Mouse (Mus musculus): Measurements from ENCODE around the gene Atp5l. TPM values are rescaled to one million over a fixed set of nuclear protein-coding genes. Genes with fewer than 3 reads are reported as not detected.
"Not testable (repeated sequence)": the region's sequence is repeated elsewhere in the genome, so short reads cannot be mapped to it uniquely, and the experiment has no call there.

Gene Atp5l
- 989 and 996 TPM in 2 replicates for polyA plus RNA-seq (2012; rRNA removed)

- Histone ChIP-seq H3K4me1 (ENCODE audit: control insufficient read depth, insufficient read depth, low read length) (no peaks in the 10 kb centered on the region; the same call in 1 of the 2 replicates), H3K27me3 (ENCODE audit: control insufficient read depth, insufficient read depth, low read length) (no peaks in the 10 kb centered on the region), H3K27ac (ENCODE audit: insufficient read depth, low read length) (peak within 1 kb of the TSS; percentile 86), H3K4me3 (replicated peaks; ENCODE audit: insufficient read depth, low read depth, low read length) (peak within 1 kb of the TSS; percentile 93)
- DNase-seq, result peak; percentile 88 to 91
- TF ChIP-seq POLR2A (IDR thresholded peaks at IDR 0.05; ENCODE audit: borderline replicate concordance, insufficient read depth, low read length) (peak; percentile 53), CTCF (IDR thresholded peaks at IDR 0.05; ENCODE audit: borderline replicate concordance, insufficient read depth, low read depth, low read length) (no peak)
- WGBS, result under 1% methylated on average over 48 of the region's 48 CpGs
These were observed at the start of gene Atp5l for GRCm38 (mm10) chr9:44920374-44921122. Gene Atp5l (minus strand): TSS chr9:44920742.

GRCm38 (mm10) chr9:44969450-44969849, 48.9 kb upstream of the Atp5l start:
- H3K27ac ChIP-seq (ENCODE audit: insufficient read depth, low read length), result no peak overlapping the region
- 69% methylated on average over 1 of the region's 1 CpGs for WGBS
- no peak overlapping the region for H3K4me3 ChIP-seq (replicated peaks; ENCODE audit: insufficient read depth, low read depth, low read length)
- H3K27me3 ChIP-seq (ENCODE audit: control insufficient read depth, insufficient read depth, low read length), result no peaks in the 10 kb centered on the region
- TF ChIP-seq POLR2A (IDR thresholded peaks at IDR 0.05; ENCODE audit: borderline replicate concordance, insufficient read depth, low read length), result no peak
- 0 out of 2 replicates have a peak, but pooled peaks have one; percentile 18 for TF ChIP-seq CTCF (IDR thresholded peaks at IDR 0.05; ENCODE audit: borderline replicate concordance, insufficient read depth, low read depth, low read length)
- H3K4me1 ChIP-seq (ENCODE audit: control insufficient read depth, insufficient read depth, low read length), result no peaks in the 10 kb centered on the region
- no peak for DNase-seq

GRCm38 (mm10) chr9:44967763-44968162, 47.2 kb upstream of the Atp5l start:
- H3K27ac ChIP-seq (ENCODE audit: insufficient read depth, low read length); H3K4me1 ChIP-seq (ENCODE audit: control insufficient read depth, insufficient read depth, low read length); DNase-seq; H3K27me3 ChIP-seq (ENCODE audit: control insufficient read depth, insufficient read depth, low read length); H3K4me3 ChIP-seq (replicated peaks; ENCODE audit: insufficient read depth, low read depth, low read length): not testable (repeated sequence)
- WGBS, result 74% methylated on average over 5 of the region's 5 CpGs

- WGBS, result 25% methylated on average over 3 of the region's 3 CpGs
- Histone ChIP-seq H3K27ac (ENCODE audit: insufficient read depth, low read length) (no peak overlapping the region), H3K27me3 (ENCODE audit: control insufficient read depth, insufficient read depth, low read length) (no peaks in the 10 kb centered on the region), H3K4me3 (replicated peaks; ENCODE audit: insufficient read depth, low read depth, low read length) (no peak overlapping the region), H3K4me1 (ENCODE audit: control insufficient read depth, insufficient read depth, low read length) (no peaks in the 10 kb centered on the region)
- TF ChIP-seq POLR2A (IDR thresholded peaks at IDR 0.05; ENCODE audit: borderline replicate concordance, insufficient read depth, low read length) (no peak), CTCF (IDR thresholded peaks at IDR 0.05; ENCODE audit: borderline replicate concordance, insufficient read depth, low read depth, low read length) (peak; percentile 84)
- DNase-seq, result peak; percentile 85 to 89
These were observed 46.3 kb upstream of the Atp5l start for GRCm38 (mm10) chr9:44966815-44967242.

- H3K4me1 ChIP-seq (ENCODE audit: control insufficient read depth, insufficient read depth, low read length), result no peaks in the 10 kb centered on the region
- WGBS, result 10% methylated on average over 10 of the region's 10 CpGs
These were observed 45.4 kb upstream of the Atp5l start for GRCm38 (mm10) chr9:44965833-44966466.

GRCm38 (mm10) chr9:44965126-44965832, 44.7 kb upstream of the Atp5l start, which contains the start of gene Ube4a:
Gene Ube4a (minus strand): TSS chr9:44965600.
- H3K27ac ChIP-seq (ENCODE audit: insufficient read depth, low read length), result peak within 1 kb of the TSS; percentile 63; the same call in 1 of the 2 replicates
- peak within 1 kb of the TSS; percentile 98 for H3K4me3 ChIP-seq (replicated peaks; ENCODE audit: insufficient read depth, low read depth, low read length)
- DNase-seq, result peak; percentile 99 to 100
- H3K4me1 ChIP-seq (ENCODE audit: control insufficient read depth, insufficient read depth, low read length), result no peaks in the 10 kb centered on the region
- no peak for TF ChIP-seq CTCF (IDR thresholded peaks at IDR 0.05; ENCODE audit: borderline replicate concordance, insufficient read depth, low read depth, low read length)
- peak; percentile 91; the same call in 1 of the 2 replicates for TF ChIP-seq POLR2A (IDR thresholded peaks at IDR 0.05; ENCODE audit: borderline replicate concordance, insufficient read depth, low read length)
- H3K27me3 ChIP-seq (ENCODE audit: control insufficient read depth, insufficient read depth, low read length), result no peaks in the 10 kb centered on the region
- under 1% methylated on average over 39 of the region's 39 CpGs for WGBS

More at GRCm38 (mm10) chr9:44965833-44966466, 45.4 kb upstream of the Atp5l start:
- no peak overlapping the region for H3K27ac ChIP-seq (ENCODE audit: insufficient read depth, low read length)
- DNase-seq, result no peak
- H3K4me3 ChIP-seq (replicated peaks; ENCODE audit: insufficient read depth, low read depth, low read length), result peak overlapping the region; percentile 71
- H3K27me3 ChIP-seq (ENCODE audit: control insufficient read depth, insufficient read depth, low read length), result no peaks in the 10 kb centered on the region
- TF ChIP-seq POLR2A (IDR thresholded peaks at IDR 0.05; ENCODE audit: borderline replicate concordance, insufficient read depth, low read length), result no peak
- TF ChIP-seq CTCF (IDR thresholded peaks at IDR 0.05; ENCODE audit: borderline replicate concordance, insufficient read depth, low read depth, low read length), result no peak

- WGBS, result 94% methylated on average over 3 of the region's 3 CpGs
- Histone ChIP-seq H3K27me3 (ENCODE audit: control insufficient read depth, insufficient read depth, low read length) (no peaks in the 10 kb centered on the region), H3K27ac (ENCODE audit: insufficient read depth, low read length) (no peak overlapping the region), H3K4me3 (replicated peaks; ENCODE audit: insufficient read depth, low read depth, low read length) (no peak overlapping the region), H3K4me1 (ENCODE audit: control insufficient read depth, insufficient read depth, low read length) (no peaks in the 10 kb centered on the region)
- no peak for DNase-seq
- TF ChIP-seq CTCF (IDR thresholded peaks at IDR 0.05; ENCODE audit: borderline replicate concordance, insufficient read depth, low read depth, low read length), result no peak
- no peak for TF ChIP-seq POLR2A (IDR thresholded peaks at IDR 0.05; ENCODE audit: borderline replicate concordance, insufficient read depth, low read length)
These were observed 33.9 kb upstream of the Atp5l start for GRCm38 (mm10) chr9:44954432-44954831.
